Mouse (Mus musculus) forebrain, embryonic 12.5 days (tissue): ENCODE results near the gene Gm20883. TPM values are rescaled to one million over a fixed set of nuclear protein-coding genes. Genes with fewer than 3 reads are reported as not detected.
"Not testable (repeated sequence)": the region's sequence is repeated elsewhere in the genome, so short reads cannot be mapped to it uniquely, and the experiment has no call there.

Experiments used
- ATAC-seq: fragments of 200-750 bp; cut with Nextera tagmentation; 2 replicates; pipeline ENCODE4 v1.8.0; 2017; ENCODE audit warnings: moderate TSS enrichment; ENCODE audit not compliant: low FRiP score
- H3K27ac ChIP-seq: fragments of 300-500 bp; sonication (generic); 2 replicates; pipeline ENCODE4 v1.5.1; 2016; ENCODE audit warnings: mild to moderate bottlenecking
- H3K27me3 ChIP-seq: fragments of 300-500 bp; sonication (generic); 2 replicates; pipeline ENCODE4 v1.6.1; 2016; ENCODE audit warnings: mild to moderate bottlenecking
- H3K36me3 ChIP-seq: fragments of 300-500 bp; sonication (generic); replicated peaks from 2 replicates; pipeline ENCODE4 v1.6.1; 2016; ENCODE audit warnings: mild to moderate bottlenecking
- H3K4me1 ChIP-seq: fragments of 300-500 bp; sonication (generic); 2 replicates; pipeline ENCODE4 v1.6.1; 2016
- H3K4me2 ChIP-seq: fragments of 300-500 bp; sonication (generic); 2 replicates; pipeline ENCODE4 v1.6.1; 2016; ENCODE audit warnings: mild to moderate bottlenecking, moderate library complexity
- H3K4me3 ChIP-seq: fragments of 300-500 bp; sonication (generic); replicated peaks from 2 replicates; pipeline ENCODE4 v1.5.1; 2016; ENCODE audit warnings: mild to moderate bottlenecking
- H3K9ac ChIP-seq: fragments of 300-500 bp; sonication (generic); 2 replicates; pipeline ENCODE4 v1.6.1; 2016; ENCODE audit warnings: mild to moderate bottlenecking
- H3K9me3 ChIP-seq: fragments of 300-500 bp; sonication (generic); 2 replicates; pipeline ENCODE4 v1.6.1; 2016
- WGBS: fragments of 180-500 bp; shearing (Covaris S2); methylation state at CpG from one replicate; pipeline ENCODE4 v1.1.7; 2016; 5-methylcytosine and 5-hydroxymethylcytosine counted together
- polyA plus RNA-seq: library from polyadenylated mRNA; unstranded; fragments of >200 nt; fragmentation: Nextera tagmentation; extraction: Ambion mirVana; gene quantifications from 2 replicates; pipeline ENCODE4 v1.2.1, GENCODE M21; 2016

The Gm20883 gene
- not detected in 2 replicates for polyA plus RNA-seq

- H3K27ac ChIP-seq, H3K4me3 ChIP-seq, H3K36me3 ChIP-seq, H3K9ac ChIP-seq, H3K4me2 ChIP-seq, H3K9me3 ChIP-seq, H3K4me1 ChIP-seq, ATAC-seq, H3K27me3 ChIP-seq: not testable (repeated sequence)
- no CpG with 5 or more reads among the region's 6 CpGs for WGBS
Measured at GRCm38 (mm10) chrY:50607951-50608350, at the start of gene Gm20883. Gm20883 (plus strand) TSS chrY:50608251.
